Mouse (Mus musculus) liver, embryonic 14.5 days (tissue): ENCODE measurements around the gene Limd2.

ENCODE experiments used
- CTCF ChIP-seq: IDR thresholded peaks from 2 replicates; pipeline ENCODE4 v1.5.1; 2016; ENCODE audit warnings: antibody characterized with exemption, low read depth, control low read depth
- EP300 ChIP-seq: IDR thresholded peaks from 2 replicates; pipeline ENCODE4 v1.6.1; 2016; ENCODE audit warnings: antibody characterized with exemption, low read depth

DNA sequence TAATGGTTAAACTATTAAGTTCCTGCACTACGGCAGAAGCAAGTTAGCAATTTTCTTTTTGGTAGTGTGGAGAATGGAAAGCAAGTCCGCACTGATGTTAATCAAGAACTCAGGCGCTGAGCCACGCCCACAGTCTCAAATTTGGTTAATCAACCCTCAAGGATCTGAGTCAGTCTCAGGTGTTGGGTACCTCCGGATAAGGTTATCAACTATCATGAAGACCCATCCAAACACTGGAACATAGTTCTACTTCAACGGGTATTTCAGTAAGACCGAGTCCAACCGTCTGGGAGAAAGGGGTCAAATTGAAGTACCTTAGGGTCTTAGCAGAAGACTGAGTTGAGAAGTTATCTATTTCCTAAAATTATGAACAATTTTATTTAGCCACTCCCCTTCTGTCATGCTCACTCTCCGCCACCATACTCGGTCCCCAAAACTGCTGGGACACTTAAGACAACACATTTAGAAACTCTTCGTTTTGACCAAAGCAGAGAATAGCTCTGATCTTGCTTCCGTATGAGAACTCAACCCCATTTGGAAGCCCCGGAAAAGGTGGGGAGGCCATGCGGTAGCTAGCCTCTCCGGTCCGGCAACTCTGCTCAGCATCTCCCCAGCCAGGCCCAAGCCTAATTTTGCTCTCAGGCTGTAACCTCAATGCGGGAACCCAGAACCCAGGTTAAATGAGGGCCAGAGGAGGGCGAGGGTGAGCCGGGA, 32.2 kb upstream of the Limd2 start:
- TF ChIP-seq CTCF, result peak; percentile 19; the same call in 1 of the 2 replicates
- TF ChIP-seq EP300, result no peak
